Mouse (Mus musculus) intestine, postnatal 0 days (tissue): ENCODE results near the gene Pde4b. TPM values are rescaled to one million over a fixed set of nuclear protein-coding genes. Genes with fewer than 3 reads are reported as not detected.

ENCODE experiments used
- ATAC-seq: fragments of 200-750 bp; cut with Nextera tagmentation; 2 replicates; pipeline ENCODE4 v1.8.0; 2017; ENCODE audit warnings: mild to moderate bottlenecking, moderate TSS enrichment, moderate library complexity
- H3K27ac ChIP-seq: fragments of 300-500 bp; sonication (generic); 2 replicates; pipeline ENCODE4 v1.5.1; 2014; ENCODE audit warnings: mild to moderate bottlenecking, low read depth, low read length, moderate library complexity
- H3K27me3 ChIP-seq: fragments of 300-500 bp; sonication (generic); replicated peaks from 2 replicates; pipeline ENCODE4 v1.6.1; 2014; ENCODE audit warnings: low read length, mixed read lengths; ENCODE audit not compliant: control insufficient read depth, insufficient read depth
- H3K36me3 ChIP-seq: fragments of 300-500 bp; sonication (generic); 2 replicates; pipeline ENCODE4 v1.6.1; 2014; ENCODE audit warnings: mild to moderate bottlenecking, moderate library complexity; ENCODE audit not compliant: control insufficient read depth, insufficient read depth
- H3K4me1 ChIP-seq: fragments of 300-500 bp; sonication (generic); replicated peaks from 2 replicates; pipeline ENCODE4 v1.6.1; 2014; ENCODE audit warnings: antibody characterized with exemption, low read length, mixed read lengths; ENCODE audit not compliant: control insufficient read depth, insufficient read depth
- H3K4me2 ChIP-seq: fragments of 300-500 bp; sonication (generic); replicated peaks from 2 replicates; pipeline ENCODE4 v1.6.1; 2014; ENCODE audit warnings: low read depth, mild to moderate bottlenecking, moderate library complexity
- H3K4me3 ChIP-seq: fragments of 300-500 bp; sonication (generic); 2 replicates; pipeline ENCODE4 v1.5.1; 2014; ENCODE audit warnings: low read depth, low read length
- H3K9ac ChIP-seq: fragments of 300-500 bp; sonication (generic); 2 replicates; pipeline ENCODE4 v1.6.1; 2014; ENCODE audit warnings: mild to moderate bottlenecking, low read depth, low read length
- H3K9me3 ChIP-seq: fragments of 300-500 bp; sonication (generic); 2 replicates; pipeline ENCODE4 v1.6.1; 2016; ENCODE audit warnings: mixed run types; ENCODE audit not compliant: control insufficient read depth
- CTCF ChIP-seq: sonication (generic); IDR thresholded peaks from 2 replicates; pipeline ENCODE4 v1.5.1; 2016; ENCODE audit warnings: low read depth, mild to moderate bottlenecking, control low read depth, antibody characterized with exemption, moderate library complexity
- WGBS: fragments of 180-500 bp; shearing (Covaris S2); extraction: QIAGEN DNeasy Blood & Tissue Kit; methylation state at CpG from one replicate; pipeline ENCODE4 v1.1.7; 2014; 5-methylcytosine and 5-hydroxymethylcytosine counted together
- polyA plus RNA-seq: library from polyadenylated mRNA; unstranded; fragments of >200 nt; fragmentation: Nextera tagmentation; extraction: Ambion mirVana; gene quantifications from 2 replicates; pipeline ENCODE4 v1.2.1, GENCODE M21; 2015

Gene Pde4b
- polyA plus RNA-seq, 1 experiment from 2014 or later, result 6.9 TPM

DNA sequence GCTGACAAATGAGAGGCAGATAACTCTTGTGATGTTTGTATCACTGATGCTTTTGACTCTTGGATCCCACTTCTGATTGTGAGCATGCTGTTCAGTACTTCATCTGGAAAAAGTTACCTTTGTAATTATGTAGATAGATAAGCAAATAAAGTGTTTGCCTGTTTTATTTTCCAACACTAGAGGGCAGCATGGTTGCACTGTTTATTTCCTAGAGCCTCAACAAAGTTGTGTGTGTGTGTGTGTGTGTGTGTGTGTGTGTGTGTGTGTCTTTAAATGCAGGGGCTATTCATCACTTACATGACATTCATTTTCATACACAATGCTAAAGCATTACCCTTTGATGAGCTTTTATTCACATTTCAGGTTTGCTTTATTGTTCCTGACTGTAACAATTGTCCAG is 139.4 kb downstream of the Pde4b start:
- no peak for ATAC-seq
- Histone ChIP-seq H3K4me2 (no peak overlapping the region), H3K9ac (no peak overlapping the region), H3K27me3 (no peaks in the 10 kb centered on the region), H3K4me1 (no peaks in the 10 kb centered on the region), H3K9me3 (no peaks in the 10 kb centered on the region), H3K27ac (no peak overlapping the region), H3K4me3 (no peak overlapping the region), H3K36me3 (no peaks in the 10 kb centered on the region)
- peak; percentile 85 for TF ChIP-seq CTCF

DNA sequence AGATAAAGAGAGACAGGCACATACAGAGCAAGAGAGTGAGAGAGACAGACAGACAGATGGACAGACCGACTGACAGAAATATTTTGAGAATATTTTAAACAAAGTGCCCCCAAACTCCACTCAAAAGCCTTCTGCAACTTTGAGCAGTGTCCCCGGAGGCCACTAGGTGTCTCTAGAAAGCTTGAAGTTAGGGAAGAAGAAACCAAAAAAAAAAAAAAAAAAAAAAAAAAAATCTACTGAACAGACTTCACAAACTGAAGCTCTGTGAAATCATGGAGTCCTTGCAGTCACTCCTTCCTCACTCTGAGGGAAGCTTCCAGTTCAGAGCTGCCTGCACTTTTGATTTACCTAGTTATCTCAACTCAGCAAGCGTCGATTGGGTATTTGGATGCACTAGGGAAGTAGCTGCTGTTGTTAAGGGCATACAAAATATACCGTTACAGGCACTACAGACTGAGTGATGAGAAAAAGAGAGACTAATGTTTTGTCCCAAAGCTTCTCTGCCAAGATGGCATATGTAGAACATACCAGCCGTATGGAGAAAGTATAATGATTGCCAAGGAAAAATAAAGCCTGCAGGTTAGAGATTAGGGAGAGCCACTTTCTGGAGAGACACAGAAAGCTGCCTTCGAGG is 141.7 kb downstream of the Pde4b start:
- WGBS, result 51% methylated on average over 7 of the region's 7 CpGs
- no peaks in the 10 kb centered on the region for H3K9me3 ChIP-seq
- no peak overlapping the region for H3K9ac ChIP-seq
- no peaks in the 10 kb centered on the region for H3K27me3 ChIP-seq
- H3K4me2 ChIP-seq, result no peak overlapping the region
- TF ChIP-seq CTCF, result peak; percentile 64
- no peaks in the 10 kb centered on the region for H3K36me3 ChIP-seq
- H3K27ac ChIP-seq, result no peak overlapping the region
- H3K4me3 ChIP-seq, result no peak overlapping the region
- H3K4me1 ChIP-seq, result no peaks in the 10 kb centered on the region
- ATAC-seq, result no peak

GRCm38 (mm10) chr4:102230898-102231297 is 143.6 kb downstream of the Pde4b start:
- no peaks in the 10 kb centered on the region for H3K9me3 ChIP-seq
- no peak for ATAC-seq
- H3K4me1 ChIP-seq, result no peaks in the 10 kb centered on the region
- H3K27me3 ChIP-seq, result no peaks in the 10 kb centered on the region
- no peak overlapping the region for H3K27ac ChIP-seq
- no peak for TF ChIP-seq CTCF
- H3K4me2 ChIP-seq, result no peak overlapping the region
- no peak overlapping the region for H3K9ac ChIP-seq
- H3K4me3 ChIP-seq, result no peak overlapping the region
- WGBS, result 61% methylated on average over 1 of the region's 1 CpGs
- no peaks in the 10 kb centered on the region for H3K36me3 ChIP-seq

DNA sequence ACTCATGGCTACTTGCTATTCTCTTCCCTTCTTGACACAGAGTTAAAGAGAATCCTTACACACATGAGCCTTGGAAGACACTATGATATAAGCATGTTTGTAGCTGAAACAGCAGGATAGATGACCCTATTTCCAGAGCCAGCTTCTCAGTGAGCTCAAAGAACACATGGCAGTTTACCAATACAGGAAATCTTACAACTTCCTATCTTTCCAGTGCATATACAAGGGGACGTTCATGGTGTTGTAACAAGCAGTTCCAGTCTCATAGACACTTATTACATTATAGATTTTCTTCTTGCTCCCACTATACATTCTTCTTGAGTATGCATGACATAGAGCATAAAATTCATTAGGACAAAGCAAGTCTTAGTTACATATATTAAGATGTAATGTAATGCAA is 146.3 kb downstream of the Pde4b start:
- Histone ChIP-seq H3K4me2 (no peak overlapping the region), H3K36me3 (no peaks in the 10 kb centered on the region), H3K9ac (no peak overlapping the region), H3K4me1 (no peaks in the 10 kb centered on the region), H3K4me3 (no peak overlapping the region), H3K9me3 (no peaks in the 10 kb centered on the region), H3K27ac (no peak overlapping the region), H3K27me3 (no peaks in the 10 kb centered on the region)
- 54% methylated on average over 1 of the region's 1 CpGs for WGBS
- ATAC-seq, result no peak
- TF ChIP-seq CTCF, result no peak

DNA sequence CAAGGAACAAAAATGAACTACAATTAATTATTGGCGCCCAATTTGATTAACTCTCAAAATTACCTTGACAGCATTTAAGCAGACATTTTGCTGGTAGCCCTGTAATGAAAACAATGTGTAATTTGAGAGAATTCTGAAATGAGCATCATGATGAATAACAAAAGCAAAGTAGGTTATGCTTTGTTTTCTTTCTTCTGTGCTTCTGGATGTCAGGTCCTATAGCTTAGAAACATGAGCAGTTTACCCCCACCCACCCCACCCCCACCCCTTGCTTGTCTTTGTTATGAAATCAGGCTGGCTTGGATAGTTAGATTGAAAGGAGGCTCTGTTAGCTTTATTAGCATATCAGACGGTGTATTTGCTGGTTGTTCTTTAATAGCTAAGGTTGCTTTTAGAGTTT is 147.8 kb downstream of the Pde4b start:
- no peaks in the 10 kb centered on the region for H3K4me1 ChIP-seq
- no peak overlapping the region for H3K4me3 ChIP-seq
- no peaks in the 10 kb centered on the region for H3K9me3 ChIP-seq
- H3K4me2 ChIP-seq, result no peak overlapping the region
- no peak overlapping the region for H3K27ac ChIP-seq
- ATAC-seq, result no peak
- H3K36me3 ChIP-seq, result no peaks in the 10 kb centered on the region
- TF ChIP-seq CTCF, result no peak
- no peak overlapping the region for H3K9ac ChIP-seq
- 69% methylated on average over 2 of the region's 2 CpGs for WGBS
- no peaks in the 10 kb centered on the region for H3K27me3 ChIP-seq

DNA sequence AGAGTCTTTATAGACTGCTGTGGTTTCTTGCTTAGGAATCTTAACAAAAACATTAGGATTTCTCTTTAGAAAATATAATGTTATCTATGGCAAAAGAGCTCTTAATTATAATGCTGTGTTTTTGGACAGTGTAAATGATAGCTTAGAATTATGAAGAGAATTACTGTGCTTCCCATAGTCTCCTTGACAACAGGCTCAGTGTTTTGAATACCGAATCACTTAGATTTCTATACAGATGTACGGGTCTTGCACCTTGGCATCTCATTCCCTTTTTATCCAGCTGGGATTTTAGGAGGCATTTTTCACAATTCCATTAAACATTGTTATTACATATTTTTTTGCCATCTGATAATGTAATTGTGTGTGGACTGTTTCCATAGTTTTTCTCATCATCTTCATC is 151.8 kb downstream of the Pde4b start:
- WGBS, result 65% methylated on average over 2 of the region's 2 CpGs
- no peak overlapping the region for H3K4me3 ChIP-seq

More for the DNA sequence above, 151.8 kb downstream of the Pde4b start:
- no peak overlapping the region for H3K27ac ChIP-seq
- H3K9me3 ChIP-seq, result no peaks in the 10 kb centered on the region
- no peaks in the 10 kb centered on the region for H3K4me1 ChIP-seq
- H3K4me2 ChIP-seq, result no peak overlapping the region
- H3K27me3 ChIP-seq, result no peaks in the 10 kb centered on the region
- ATAC-seq, result no peak
- no peak overlapping the region for H3K9ac ChIP-seq
- no peak for TF ChIP-seq CTCF
- H3K36me3 ChIP-seq, result no peaks in the 10 kb centered on the region
